20 mouse cellular contexts compared by ENCODE assay signal in genomic region chr12:119655366-119655765, GRCm38 (mm10).
A peak's percentile ranks its signal among the peaks of the same experiment; 100 is the strongest.
DNase-seq lines count a peak whose midpoint lies in the region; ATAC-seq and TF ChIP-seq lines count a peak whose summit lies in the region.
"Had no signal": no experiment of that assay in that cellular context is flagged by ENCODE, and none has a peak within 500 bp of the region (broad histone marks: within the 10 kb centered on the region; RNA-seq: fewer than 3 reads in every experiment).

No protein-coding gene starts in this region.

- WGBS in embryonic facial prominence, embryonic 14.5 days: 60% methylated on average over 2 of the region's 2 CpGs
- WGBS in embryonic facial prominence, embryonic 10.5 days: 82% methylated on average over 2 of the region's 2 CpGs
- WGBS in kidney, embryonic 14.5 days: 83% methylated on average over 2 of the region's 2 CpGs
- WGBS in lung, embryonic 14.5 days: 49% methylated on average over 2 of the region's 2 CpGs
- 49% methylated on average over 2 of the region's 2 CpGs for WGBS in lung, adult 2 months

- no peak for ATAC-seq in embryonic facial prominence, embryonic 14.5 days (ENCODE audit: low read depth)
- ATAC-seq in kidney, embryonic 14.5 days (ENCODE audit: low FRiP score, low TSS enrichment): no peak
- ATAC-seq in lung, embryonic 14.5 days (ENCODE audit: insufficient read depth): peak; percentile 44; the same call in 1 of the 2 replicates
- ATAC-seq: activated CD4-positive, CD25-positive, alpha-beta regulatory T cell, adult 4 months; forebrain, embryonic 13.5 days; hindbrain, embryonic 16.5 days; Patski had no signal

- H3K4me2 ChIP-seq in embryonic facial prominence, embryonic 14.5 days (ENCODE audit: low read depth, low read length): no peak overlapping the region
- no peak overlapping the region for H3K4me2 ChIP-seq in kidney, embryonic 14.5 days (replicated peaks; ENCODE audit: low read depth, low read length)
- H3K4me2 ChIP-seq in lung, embryonic 14.5 days: no peak overlapping the region
- H3K4me2 ChIP-seq: embryonic facial prominence, embryonic 12.5 days; forebrain, embryonic 13.5 days; heart, embryonic 13.5 days; hindbrain, embryonic 12.5 days had no signal

- H3K9ac ChIP-seq in embryonic facial prominence, embryonic 14.5 days (ENCODE audit: low read depth, low read length): no peak overlapping the region
- no peak overlapping the region for H3K9ac ChIP-seq in kidney, embryonic 14.5 days (ENCODE audit: low read depth, low read length)
- H3K9ac ChIP-seq in lung, embryonic 14.5 days: no peak overlapping the region
- H3K9ac ChIP-seq: embryonic facial prominence, embryonic 12.5 days; forebrain, embryonic 13.5 days; heart, embryonic 13.5 days; hindbrain, embryonic 12.5 days had no signal

- H3K36me3 ChIP-seq in embryonic facial prominence, embryonic 14.5 days (ENCODE audit: control insufficient read depth, insufficient read depth, low read length): no peaks in the 10 kb centered on the region
- no peaks in the 10 kb centered on the region for H3K36me3 ChIP-seq in embryonic facial prominence, embryonic 10.5 days (replicated peaks)
- no peaks in the 10 kb centered on the region for H3K36me3 ChIP-seq in kidney, embryonic 14.5 days (ENCODE audit: control insufficient read depth, insufficient read depth, low read length)
- H3K36me3 ChIP-seq in lung, embryonic 14.5 days (ENCODE audit: insufficient read depth): no peaks in the 10 kb centered on the region
- H3K36me3 ChIP-seq: embryonic facial prominence, embryonic 12.5 days; heart, embryonic 13.5 days; hindbrain, embryonic 12.5 days had no signal

- peak; percentile 45 for DNase-seq in embryonic facial prominence, embryonic 14.5 days (ENCODE audit: low spot score)
- DNase-seq in embryonic facial prominence, embryonic 10.5 days (ENCODE audit: low spot score): no peak
- peak; percentile 6 for DNase-seq in kidney, postnatal 10 days
- DNase-seq in lung, embryonic 14.5 days: peak; percentile 80
- DNase-seq in lung, adult 2 months: no peak
- DNase-seq in brain, embryonic 14.5 days (ENCODE audit: low read depth): peak; percentile 38
- DNase-seq: adrenal gland, postnatal 14 days; cerebellum, adult 18-20 months; embryo, embryonic 11 days; gastrocnemius, adult 2 months; gastrocnemius, postnatal 25 days; heart, postnatal 36 days had no signal

- no peak for TF ChIP-seq POLR2A in lung, adult 2 months (IDR thresholded peaks at IDR 0.05; ENCODE audit: borderline replicate concordance, extremely low read depth, low read depth, low read length)
- no peak for TF ChIP-seq POLR2A in brain, embryonic 14.5 days (IDR thresholded peaks at IDR 0.05; ENCODE audit: borderline replicate concordance, extremely low read depth, insufficient read depth, insufficient read length, poor library complexity, severe bottlenecking)

- H3K9me3 ChIP-seq in embryonic facial prominence, embryonic 14.5 days (ENCODE audit: control insufficient read depth, low read length): no peaks in the 10 kb centered on the region
- H3K9me3 ChIP-seq in embryonic facial prominence, embryonic 10.5 days: no peaks in the 10 kb centered on the region
- no peaks in the 10 kb centered on the region for H3K9me3 ChIP-seq in kidney, embryonic 14.5 days (ENCODE audit: control insufficient read depth, low read length)
- no peaks in the 10 kb centered on the region for H3K9me3 ChIP-seq in lung, embryonic 14.5 days (ENCODE audit: low read depth, low read length)
- H3K9me3 ChIP-seq: embryonic facial prominence, embryonic 12.5 days; forebrain, embryonic 13.5 days; heart, embryonic 13.5 days; hindbrain, embryonic 12.5 days had no signal

- no peak for TF ChIP-seq CTCF in lung, embryonic 14.5 days (IDR thresholded peaks at IDR 0.05; ENCODE audit: low read depth)
- no peak for TF ChIP-seq CTCF in lung, adult 2 months (IDR thresholded peaks at IDR 0.05; ENCODE audit: insufficient read depth, low read length)
- TF ChIP-seq CTCF in brain, embryonic 14.5 days (IDR thresholded peaks at IDR 0.05; ENCODE audit: borderline replicate concordance, extremely low read depth, insufficient read depth, insufficient read length): no peak

- H3K4me1 ChIP-seq in embryonic facial prominence, embryonic 14.5 days (ENCODE audit: control insufficient read depth, insufficient read depth, low read length): no peaks in the 10 kb centered on the region
- H3K4me1 ChIP-seq in embryonic facial prominence, embryonic 10.5 days: no peaks in the 10 kb centered on the region
- no peaks in the 10 kb centered on the region for H3K4me1 ChIP-seq in kidney, embryonic 14.5 days (ENCODE audit: control insufficient read depth, insufficient read depth, low read length)
- H3K4me1 ChIP-seq in lung, embryonic 14.5 days (ENCODE audit: insufficient read depth): no peaks in the 10 kb centered on the region
- no peaks in the 10 kb centered on the region for H3K4me1 ChIP-seq in lung, adult 2 months (ENCODE audit: control insufficient read depth, insufficient read depth, low read length)
- H3K4me1 ChIP-seq: embryonic facial prominence, embryonic 12.5 days; forebrain, embryonic 13.5 days; heart, embryonic 13.5 days; hindbrain, embryonic 12.5 days had no signal

- H3K27ac ChIP-seq in embryonic facial prominence, embryonic 14.5 days (replicated peaks; ENCODE audit: low read depth, low read length): no peak overlapping the region
- no peak overlapping the region for H3K27ac ChIP-seq in embryonic facial prominence, embryonic 10.5 days (replicated peaks)
- H3K27ac ChIP-seq in kidney, embryonic 14.5 days (ENCODE audit: low read depth, low read length): no peak overlapping the region
- no peak overlapping the region for H3K27ac ChIP-seq in lung, embryonic 14.5 days (ENCODE audit: low read depth)
- H3K27ac ChIP-seq: embryonic facial prominence, embryonic 12.5 days; forebrain, embryonic 13.5 days; gastrocnemius, adult 2 months; heart, embryonic 13.5 days; hindbrain, embryonic 12.5 days had no signal

- no peaks in the 10 kb centered on the region for H3K27me3 ChIP-seq in embryonic facial prominence, embryonic 14.5 days (replicated peaks; ENCODE audit: control insufficient read depth, insufficient read depth, low read length)
- H3K27me3 ChIP-seq in embryonic facial prominence, embryonic 10.5 days (replicated peaks; ENCODE audit: low read depth, poor library complexity, severe bottlenecking): no peaks in the 10 kb centered on the region
- no peaks in the 10 kb centered on the region for H3K27me3 ChIP-seq in kidney, embryonic 14.5 days (ENCODE audit: control insufficient read depth, insufficient read depth, low read length)
- no peaks in the 10 kb centered on the region for H3K27me3 ChIP-seq in lung, embryonic 14.5 days (ENCODE audit: insufficient read depth, low read length)
- H3K27me3 ChIP-seq: embryonic facial prominence, embryonic 12.5 days; forebrain, embryonic 13.5 days; heart, embryonic 13.5 days; hindbrain, embryonic 12.5 days; Patski had no signal

- H3K4me3 ChIP-seq in embryonic facial prominence, embryonic 14.5 days (ENCODE audit: low read depth, low read length): no peak overlapping the region
- no peak overlapping the region for H3K4me3 ChIP-seq in embryonic facial prominence, embryonic 10.5 days
- no peak overlapping the region for H3K4me3 ChIP-seq in kidney, embryonic 14.5 days (ENCODE audit: low read length)
- no peak overlapping the region for H3K4me3 ChIP-seq in lung, embryonic 14.5 days (ENCODE audit: low read depth, low read length)
- H3K4me3 ChIP-seq in lung, adult 2 months (replicated peaks; ENCODE audit: extremely low read depth, low read depth, low read length): no peak overlapping the region
- H3K4me3 ChIP-seq: embryonic facial prominence, embryonic 12.5 days; forebrain, embryonic 13.5 days; gastrocnemius, adult 2 months; heart, embryonic 13.5 days; hindbrain, embryonic 12.5 days had no signal

Comparison
In these comparisons a context has a peak if more than half of its experiments do, and no peak if none do; other contexts are left out.
1. DNase-seq: peak in embryonic facial prominence, embryonic 14.5 days (single experiment), kidney, postnatal 10 days (single experiment), lung, embryonic 14.5 days (single experiment) and brain, embryonic 14.5 days (single experiment); none in embryonic facial prominence, embryonic 10.5 days (single experiment) and lung, adult 2 months (single experiment).